Mouse (Mus musculus): ENCODE results near the gene Kcnb1.

Gene Kcnb1

DNA sequence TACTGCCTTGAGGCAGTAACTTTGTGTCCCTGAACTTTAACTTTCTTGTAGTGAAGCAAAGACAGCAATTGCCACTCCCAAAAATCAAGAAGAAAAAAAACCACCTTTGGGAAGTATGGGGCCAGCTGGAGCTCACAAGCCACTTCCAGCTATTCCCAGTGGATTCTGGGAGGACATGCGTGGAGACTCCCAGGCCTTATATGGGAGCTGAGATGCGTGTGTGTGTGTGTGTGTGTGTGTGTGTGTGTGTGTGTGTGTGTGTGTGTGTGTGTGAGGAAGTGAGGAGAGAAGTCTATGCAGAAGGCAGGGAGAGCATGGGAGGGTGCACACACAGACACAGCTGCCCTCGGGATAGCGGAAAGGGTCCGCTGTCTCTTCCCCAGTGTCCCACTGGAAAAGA is 62.6 kb downstream of the Kcnb1 start:
- no peak for TF ChIP-seq POU5F1 (IDR thresholded peaks at IDR 0.05; ENCODE audit: borderline replicate concordance, low read length)
- TF ChIP-seq CTCF (conservative IDR thresholded peaks at IDR 0.05; ENCODE audit: low read length), result no peak
- no peak for TF ChIP-seq NANOG (IDR thresholded peaks at IDR 0.05; ENCODE audit: borderline replicate concordance, low read length)
- peaks cover 38% of the 10 kb centered on the region for H3K4me1 ChIP-seq (replicated peaks; ENCODE audit: low read depth, low read length)
- peaks cover 29% of the 10 kb centered on the region for H3K27me3 ChIP-seq (ENCODE audit: insufficient read depth, low read length)
- H3K9me3 ChIP-seq (ENCODE audit: low read length), result peaks cover 48% of the 10 kb centered on the region
- 0 out of 2 replicates have a peak, but pooled peaks cover 3% of the 10 kb centered on the region for H3K36me3 ChIP-seq (ENCODE audit: insufficient read depth, low read length)
- no peak overlapping the region for H3K4me3 ChIP-seq (replicated peaks; ENCODE audit: low read length)

DNA sequence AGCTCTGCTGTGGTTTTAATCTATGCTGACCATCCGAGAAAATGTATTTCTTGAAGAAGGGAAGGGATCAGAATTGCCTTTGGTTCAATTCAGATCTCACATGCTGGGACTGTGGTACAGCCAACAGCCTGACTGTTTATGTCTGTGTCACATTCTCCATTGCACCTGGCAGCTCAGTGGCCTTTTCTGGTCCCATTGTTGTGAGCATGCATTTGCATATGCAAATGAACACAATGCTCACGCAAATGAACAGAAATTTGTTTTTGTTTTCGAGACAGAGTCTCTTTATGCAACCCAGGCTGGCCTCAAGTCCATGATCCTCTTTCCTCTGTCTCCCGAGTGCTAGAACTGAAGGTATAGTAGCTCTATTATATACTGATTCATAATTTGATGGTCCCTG is 64.2 kb downstream of the Kcnb1 start:
- no peak for TF ChIP-seq NANOG (IDR thresholded peaks at IDR 0.05; ENCODE audit: borderline replicate concordance, low read length)
- Histone ChIP-seq H3K36me3 (ENCODE audit: insufficient read depth, low read length) (0 out of 2 replicates have a peak, but pooled peaks cover 3% of the 10 kb centered on the region), H3K9me3 (ENCODE audit: low read length) (peaks cover 65% of the 10 kb centered on the region), H3K4me3 (replicated peaks; ENCODE audit: low read length) (no peak overlapping the region), H3K27me3 (ENCODE audit: insufficient read depth, low read length) (peaks cover 17% of the 10 kb centered on the region), H3K4me1 (replicated peaks; ENCODE audit: low read depth, low read length) (peaks cover 36% of the 10 kb centered on the region)

- no peak overlapping the region for H3K4me3 ChIP-seq (replicated peaks; ENCODE audit: low read length)
Measured at GRCm38 (mm10) chr2:167123936-167124335, 66.0 kb downstream of the Kcnb1 start.

DNA sequence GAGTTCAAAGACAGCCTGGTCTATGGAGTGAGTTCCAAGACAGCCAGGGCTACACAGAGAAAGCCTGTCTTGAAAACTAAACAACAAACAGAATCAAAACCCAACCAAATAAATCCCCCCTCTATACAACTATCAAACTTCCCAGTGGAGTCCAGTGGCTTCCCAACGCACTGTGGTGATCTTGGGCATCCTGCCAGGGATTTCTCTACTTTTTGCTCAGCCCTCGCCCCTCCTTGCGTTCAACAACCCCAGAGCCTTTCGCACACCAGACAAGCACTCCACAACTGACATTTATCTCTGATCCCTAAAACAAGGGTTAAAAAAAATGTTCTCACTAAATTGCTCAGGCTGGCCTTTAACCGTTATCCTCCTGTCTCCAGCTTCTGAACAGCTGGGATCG is 67.2 kb downstream of the Kcnb1 start:
- Histone ChIP-seq H3K36me3 (ENCODE audit: insufficient read depth, low read length) (peaks cover 3% of the 10 kb centered on the region; the same call in 1 of the 2 replicates), H3K9me3 (ENCODE audit: low read length) (peaks cover 95% of the 10 kb centered on the region), H3K27me3 (ENCODE audit: insufficient read depth, low read length) (0 out of 2 replicates have a peak, but pooled peaks cover 2% of the 10 kb centered on the region), H3K4me3 (replicated peaks; ENCODE audit: low read length) (no peak overlapping the region), H3K4me1 (replicated peaks; ENCODE audit: low read depth, low read length) (0 out of 2 replicates have a peak, but pooled peaks cover 5% of the 10 kb centered on the region)
- TF ChIP-seq CTCF (conservative IDR thresholded peaks at IDR 0.05; ENCODE audit: low read length) (no peak), POU5F1 (IDR thresholded peaks at IDR 0.05; ENCODE audit: borderline replicate concordance, low read length) (no peak), NANOG (IDR thresholded peaks at IDR 0.05; ENCODE audit: borderline replicate concordance, low read length) (no peak)

More at GRCm38 (mm10) chr2:167123936-167124335, 66.0 kb downstream of the Kcnb1 start:
- TF ChIP-seq NANOG (IDR thresholded peaks at IDR 0.05; ENCODE audit: borderline replicate concordance, low read length) (no peak), CTCF (conservative IDR thresholded peaks at IDR 0.05; ENCODE audit: low read length) (no peak), POU5F1 (IDR thresholded peaks at IDR 0.05; ENCODE audit: borderline replicate concordance, low read length) (no peak)
- H3K27me3 ChIP-seq (ENCODE audit: insufficient read depth, low read length), result peaks cover 5% of the 10 kb centered on the region; the same call in 1 of the 2 replicates
- H3K4me1 ChIP-seq (replicated peaks; ENCODE audit: low read depth, low read length), result peaks cover 17% of the 10 kb centered on the region
- H3K36me3 ChIP-seq (ENCODE audit: insufficient read depth, low read length), result peaks cover 3% of the 10 kb centered on the region; the same call in 1 of the 2 replicates
- peaks cover 83% of the 10 kb centered on the region for H3K9me3 ChIP-seq (ENCODE audit: low read length)

DNA sequence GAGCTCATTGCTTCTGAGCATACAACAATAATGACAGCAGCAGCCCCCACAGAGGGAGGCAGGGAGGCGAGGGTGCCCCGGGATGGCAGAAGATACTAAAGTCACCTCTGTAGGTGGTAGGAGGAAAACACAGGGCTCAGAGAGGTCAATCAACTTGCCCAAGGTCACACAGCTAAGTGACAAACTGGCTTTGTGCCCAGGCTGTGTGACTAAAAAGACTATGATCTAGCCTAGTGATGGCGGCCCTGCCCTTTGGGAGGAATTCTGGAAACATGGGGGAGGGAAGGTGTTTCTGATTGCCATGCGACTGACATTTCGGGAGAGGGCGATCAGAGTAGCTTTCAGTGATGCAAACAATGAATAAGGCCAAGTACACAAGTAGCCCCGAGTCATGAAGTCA is 68.0 kb downstream of the Kcnb1 start:
- Histone ChIP-seq H3K4me1 (replicated peaks; ENCODE audit: low read depth, low read length) (0 out of 2 replicates have a peak, but pooled peaks cover 5% of the 10 kb centered on the region), H3K36me3 (ENCODE audit: insufficient read depth, low read length) (peaks cover 3% of the 10 kb centered on the region; the same call in 1 of the 2 replicates), H3K27me3 (ENCODE audit: insufficient read depth, low read length) (no peaks in the 10 kb centered on the region), H3K4me3 (replicated peaks; ENCODE audit: low read length) (0 out of 2 replicates have a peak overlapping the region, but pooled peaks have one; percentile 43), H3K9me3 (ENCODE audit: low read length) (peaks cover 99% of the 10 kb centered on the region)
- TF ChIP-seq NANOG (IDR thresholded peaks at IDR 0.05; ENCODE audit: borderline replicate concordance, low read length), result no peak
- no peak for TF ChIP-seq POU5F1 (IDR thresholded peaks at IDR 0.05; ENCODE audit: borderline replicate concordance, low read length)
- no peak for TF ChIP-seq CTCF (conservative IDR thresholded peaks at IDR 0.05; ENCODE audit: low read length)

- no peak for TF ChIP-seq NANOG (IDR thresholded peaks at IDR 0.05; ENCODE audit: borderline replicate concordance, low read length)
- no peak for TF ChIP-seq CTCF (conservative IDR thresholded peaks at IDR 0.05; ENCODE audit: low read length)
- no peak for TF ChIP-seq POU5F1 (IDR thresholded peaks at IDR 0.05; ENCODE audit: borderline replicate concordance, low read length)
- H3K36me3 ChIP-seq (ENCODE audit: insufficient read depth, low read length), result peaks cover 3% of the 10 kb centered on the region; the same call in 1 of the 2 replicates
- peaks cover 93% of the 10 kb centered on the region for H3K9me3 ChIP-seq (ENCODE audit: low read length)
- H3K27me3 ChIP-seq (ENCODE audit: insufficient read depth, low read length), result no peaks in the 10 kb centered on the region
- H3K4me3 ChIP-seq (replicated peaks; ENCODE audit: low read length), result peak overlapping the region; percentile 43
- 0 out of 2 replicates have a peak, but pooled peaks cover 5% of the 10 kb centered on the region for H3K4me1 ChIP-seq (replicated peaks; ENCODE audit: low read depth, low read length)
Measured at GRCm38 (mm10) chr2:167121228-167121627, 68.7 kb downstream of the Kcnb1 start.

- Histone ChIP-seq H3K36me3 (ENCODE audit: insufficient read depth, low read length) (no peaks in the 10 kb centered on the region; the same call in 1 of the 2 replicates), H3K4me3 (replicated peaks; ENCODE audit: low read length) (peak overlapping the region; percentile 43; the same call in 1 of the 2 replicates), H3K4me1 (replicated peaks; ENCODE audit: low read depth, low read length) (no peaks in the 10 kb centered on the region), H3K27me3 (ENCODE audit: insufficient read depth, low read length) (no peaks in the 10 kb centered on the region), H3K9me3 (ENCODE audit: low read length) (peaks cover 84% of the 10 kb centered on the region)
- TF ChIP-seq CTCF (conservative IDR thresholded peaks at IDR 0.05; ENCODE audit: low read length) (no peak), POU5F1 (IDR thresholded peaks at IDR 0.05; ENCODE audit: borderline replicate concordance, low read length) (no peak), NANOG (IDR thresholded peaks at IDR 0.05; ENCODE audit: borderline replicate concordance, low read length) (no peak)
Measured at GRCm38 (mm10) chr2:167120186-167120830, 69.6 kb downstream of the Kcnb1 start.

DNA sequence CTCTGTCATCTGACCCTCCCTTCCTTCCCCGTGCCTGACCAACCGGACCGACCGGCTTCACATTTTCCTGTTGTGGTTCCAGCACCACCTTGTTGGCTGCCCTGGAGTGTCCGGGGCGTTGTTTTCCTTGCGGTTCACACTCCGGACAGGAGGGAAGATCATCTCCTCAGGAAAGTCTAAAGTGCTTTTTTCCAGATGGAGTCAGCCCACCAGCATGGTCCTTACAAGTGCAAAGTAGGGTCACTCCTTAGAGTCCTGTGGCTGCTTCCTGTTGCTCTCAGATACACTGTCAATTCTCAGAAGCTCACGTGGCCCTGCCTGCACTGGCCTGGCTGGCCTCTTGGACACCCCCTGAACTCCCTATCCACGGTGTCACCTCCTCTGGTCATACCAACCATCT is 71.9 kb downstream of the Kcnb1 start:
- TF ChIP-seq NANOG (IDR thresholded peaks at IDR 0.05; ENCODE audit: borderline replicate concordance, low read length) (no peak), POU5F1 (IDR thresholded peaks at IDR 0.05; ENCODE audit: borderline replicate concordance, low read length) (no peak), CTCF (conservative IDR thresholded peaks at IDR 0.05; ENCODE audit: low read length) (no peak)
- no peak overlapping the region for H3K4me3 ChIP-seq (replicated peaks; ENCODE audit: low read length)
- H3K36me3 ChIP-seq (ENCODE audit: insufficient read depth, low read length), result no peaks in the 10 kb centered on the region; the same call in 1 of the 2 replicates
- peaks cover 8% of the 10 kb centered on the region for H3K4me1 ChIP-seq (replicated peaks; ENCODE audit: low read depth, low read length)
- H3K27me3 ChIP-seq (ENCODE audit: insufficient read depth, low read length), result no peaks in the 10 kb centered on the region
- peaks cover 61% of the 10 kb centered on the region for H3K9me3 ChIP-seq (ENCODE audit: low read length)
